Mouse (Mus musculus): ENCODE measurements at regions not wholly inside any gene's neighbourhood (a gene's known extent, or its start where the extent isn't known, plus 50 kb on each side); places are given as distances from the start of the nearest gene placed in this dataset.
A peak's percentile ranks its signal among the peaks of the same experiment; 100 is the strongest.

DNA sequence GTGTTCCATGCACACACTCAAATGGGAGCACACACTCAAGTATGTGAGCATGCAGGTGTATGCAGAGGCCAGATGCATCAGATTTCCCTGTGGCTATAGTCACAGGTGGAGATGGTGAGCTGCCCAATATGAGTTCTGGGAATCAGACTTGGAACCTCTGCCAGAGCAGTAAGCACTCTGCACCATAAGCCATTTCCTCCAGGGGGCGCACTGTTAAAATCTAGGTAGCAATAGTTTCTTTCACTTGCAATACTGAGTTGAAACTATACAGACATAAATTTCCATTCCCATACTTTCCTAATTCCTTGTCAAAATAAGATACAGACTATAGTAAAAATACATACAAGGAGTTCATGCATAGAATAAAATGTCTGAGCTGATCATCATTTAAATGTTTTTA lies 365.7 kb downstream of the Basp1 start:
- peak; percentile 63 for DNase-seq (ENCODE audit: low read depth, low spot score)
- H3K27ac ChIP-seq (ENCODE audit: insufficient read depth, low read depth, low read length, poor library complexity, severe bottlenecking), result no peak overlapping the region
- H3K9ac ChIP-seq (ENCODE audit: insufficient read depth, low read depth, low read length, poor library complexity, severe bottlenecking), result no peak overlapping the region
- TF ChIP-seq ZC3H11A (IDR thresholded peaks at IDR 0.05; ENCODE audit: borderline replicate concordance, low read depth, low read length) (0 out of 2 replicates have a peak, but pooled peaks have one; percentile 14), ZNF384 (IDR thresholded peaks at IDR 0.05; ENCODE audit: low read depth, low read length) (no peak)
- peaks cover 0 to 3% of the 10 kb centered on the region in 2 experiments; a peak in 1 of 4 replicates for H3K4me1 ChIP-seq (ENCODE audit: control insufficient read depth in 2 of 2, insufficient read depth in 2 of 2, low read length in 2 of 2, poor library complexity in 1 of 2)
- H3K36me3 ChIP-seq (ENCODE audit: control insufficient read depth, insufficient read depth, low read length, poor library complexity, severe bottlenecking), result peaks cover 2% of the 10 kb centered on the region
- H3K4me3 ChIP-seq (ENCODE audit: insufficient read depth in 1 of 2, low read depth in 1 of 2, low read length in 2 of 2, poor library complexity in 1 of 2, severe bottlenecking in 1 of 2), result no peak overlapping the region
- H3K9me3 ChIP-seq (ENCODE audit: control insufficient read depth, insufficient read depth, low read depth, low read length), result no peaks in the 10 kb centered on the region
- in situ Hi-C loops (cut with MboI; ENCODE audit: low sequenced_read_pairs in 2 of 2, unreplicated experiment in 2 of 2), result no loop called here

DNA sequence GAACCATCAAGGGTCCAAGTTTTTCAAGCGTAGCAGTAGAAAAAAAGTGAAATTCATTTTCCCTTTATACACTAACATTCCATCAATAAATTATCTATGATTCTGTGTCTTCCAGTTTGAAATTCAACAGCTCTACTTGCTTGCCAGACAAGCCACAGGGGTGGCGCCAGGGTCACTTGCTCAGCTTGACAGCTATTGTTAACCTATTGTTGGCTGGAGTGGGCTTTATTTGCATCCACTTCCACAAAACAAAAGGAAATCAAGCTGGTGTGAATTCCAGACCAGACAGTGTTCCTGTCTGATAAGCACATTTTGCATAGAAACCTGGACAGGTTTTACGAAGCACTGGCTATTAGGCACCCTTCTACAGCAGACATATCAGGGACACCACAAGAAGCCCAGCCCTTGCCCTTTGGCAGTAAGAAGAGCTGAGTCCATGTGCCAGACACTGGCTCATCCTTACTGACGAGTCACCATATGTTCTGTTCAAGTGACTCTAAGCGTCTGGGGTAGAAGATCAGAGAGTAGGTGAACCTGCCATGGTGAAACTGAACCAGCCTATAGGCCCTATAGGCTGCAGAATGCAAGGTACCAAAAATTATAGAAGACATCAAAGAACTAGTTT lies 366.9 kb downstream of the Basp1 start:
- peak; percentile 45 for DNase-seq (ENCODE audit: low read depth, low spot score)
- no peak overlapping the region for H3K9ac ChIP-seq (ENCODE audit: insufficient read depth, low read depth, low read length, poor library complexity, severe bottlenecking)
- H3K27ac ChIP-seq (ENCODE audit: insufficient read depth, low read depth, low read length, poor library complexity, severe bottlenecking), result peak overlapping the region; percentile 69; the same call in 1 of the 2 replicates
- H3K4me3 ChIP-seq (ENCODE audit: insufficient read depth in 1 of 2, low read depth in 1 of 2, low read length in 2 of 2, poor library complexity in 1 of 2, severe bottlenecking in 1 of 2), result no peak overlapping the region
- H3K36me3 ChIP-seq (ENCODE audit: control insufficient read depth, insufficient read depth, low read length, poor library complexity, severe bottlenecking), result peaks cover 2% of the 10 kb centered on the region
- TF ChIP-seq MAFK (IDR thresholded peaks at IDR 0.05; ENCODE audit: insufficient read depth, low read depth, low read length) (no peak), ZNF384 (IDR thresholded peaks at IDR 0.05; ENCODE audit: low read depth, low read length) (0 out of 2 replicates have a peak, but pooled peaks have one; percentile 34)
- in situ Hi-C loops (cut with MboI; ENCODE audit: low sequenced_read_pairs in 2 of 2, unreplicated experiment in 2 of 2), result no loop called here
- no peaks in the 10 kb centered on the region for H3K9me3 ChIP-seq (ENCODE audit: control insufficient read depth, insufficient read depth, low read depth, low read length)
- H3K4me1 ChIP-seq (ENCODE audit: control insufficient read depth in 2 of 2, insufficient read depth in 2 of 2, low read length in 2 of 2, poor library complexity in 1 of 2), result peaks cover 0 to 3% of the 10 kb centered on the region in 2 experiments; a peak in 1 of 4 replicates

DNA sequence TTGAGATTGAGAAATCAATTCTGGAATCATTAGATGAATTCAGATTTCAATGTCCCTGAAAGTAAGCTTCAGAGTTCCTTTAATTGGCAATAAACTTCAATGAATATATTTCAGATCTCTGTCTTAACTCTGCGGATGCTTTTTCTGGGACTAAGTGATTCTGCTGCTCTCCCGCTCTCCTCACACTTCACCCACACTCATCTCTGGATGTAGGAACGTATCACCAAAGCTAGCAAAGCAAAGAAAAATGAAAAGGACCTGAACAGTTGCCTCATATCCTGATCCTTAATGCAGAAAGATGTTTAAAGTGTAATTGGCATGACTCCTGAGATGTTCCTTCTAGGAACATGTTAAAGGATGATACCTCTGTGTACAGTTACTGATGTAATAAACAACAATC lies 377.3 kb downstream of the Basp1 start:
- in situ Hi-C loops (cut with MboI; ENCODE audit: low sequenced_read_pairs in 2 of 2, unreplicated experiment in 2 of 2), result no loop called here
- TF ChIP-seq CHD2 (IDR thresholded peaks at IDR 0.05; ENCODE audit: low read depth, low read length) (no peak), ZC3H11A (IDR thresholded peaks at IDR 0.05; ENCODE audit: borderline replicate concordance, low read depth, low read length) (no peak), ZNF384 (IDR thresholded peaks at IDR 0.05; ENCODE audit: low read depth, low read length) (no peak), MAFK (IDR thresholded peaks at IDR 0.05; ENCODE audit: insufficient read depth, low read depth, low read length) (no peak)
- Histone ChIP-seq H3K36me3 (ENCODE audit: control insufficient read depth, insufficient read depth, low read length, poor library complexity, severe bottlenecking) (no peaks in the 10 kb centered on the region), H3K9ac (ENCODE audit: insufficient read depth, low read depth, low read length, poor library complexity, severe bottlenecking) (no peak overlapping the region), H3K9me3 (ENCODE audit: control insufficient read depth, insufficient read depth, low read depth, low read length) (no peaks in the 10 kb centered on the region), H3K4me3 (ENCODE audit: insufficient read depth in 1 of 2, low read depth in 1 of 2, low read length in 2 of 2, poor library complexity in 1 of 2, severe bottlenecking in 1 of 2) (no peak overlapping the region), H3K27ac (ENCODE audit: insufficient read depth, low read depth, low read length, poor library complexity, severe bottlenecking) (no peak overlapping the region), H3K4me1 (ENCODE audit: control insufficient read depth in 2 of 2, insufficient read depth in 2 of 2, low read length in 2 of 2, poor library complexity in 1 of 2) (no peaks in the 10 kb centered on the region)
- DNase-seq (ENCODE audit: low read depth, low spot score), result no peak

DNA sequence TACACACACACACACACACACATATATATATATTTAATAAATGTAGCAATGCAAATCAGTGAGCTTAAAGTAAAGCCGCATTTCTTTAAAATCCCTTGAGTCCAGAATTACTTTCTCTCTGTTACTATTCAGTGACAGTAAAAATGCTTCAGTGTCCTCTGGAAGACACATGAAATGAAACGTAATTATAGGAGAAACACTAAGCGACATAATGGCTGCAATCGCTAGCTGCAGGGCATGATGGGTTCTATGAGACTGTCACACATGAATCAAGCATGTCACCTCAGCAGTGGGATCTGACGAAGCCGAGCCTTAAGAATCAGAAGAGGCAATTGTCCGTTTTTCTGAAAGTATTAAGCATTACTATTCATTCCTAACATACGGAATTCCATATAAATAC lies 385.7 kb downstream of the Basp1 start:
- Histone ChIP-seq H3K9me3 (ENCODE audit: control insufficient read depth, insufficient read depth, low read depth, low read length) (no peaks in the 10 kb centered on the region), H3K4me1 (ENCODE audit: control insufficient read depth in 2 of 2, insufficient read depth in 2 of 2, low read length in 2 of 2, poor library complexity in 1 of 2) (peaks cover 0 to 6% of the 10 kb centered on the region in 2 experiments; a peak in 1 of 4 replicates), H3K4me3 (ENCODE audit: insufficient read depth in 1 of 2, low read depth in 1 of 2, low read length in 2 of 2, poor library complexity in 1 of 2, severe bottlenecking in 1 of 2) (no peak overlapping the region), H3K9ac (ENCODE audit: insufficient read depth, low read depth, low read length, poor library complexity, severe bottlenecking) (no peak overlapping the region), H3K36me3 (ENCODE audit: control insufficient read depth, insufficient read depth, low read length, poor library complexity, severe bottlenecking) (no peaks in the 10 kb centered on the region), H3K27ac (ENCODE audit: insufficient read depth, low read depth, low read length, poor library complexity, severe bottlenecking) (no peak overlapping the region)
- TF ChIP-seq CHD2 (IDR thresholded peaks at IDR 0.05; ENCODE audit: low read depth, low read length) (no peak), HCFC1 (IDR thresholded peaks at IDR 0.05; ENCODE audit: borderline replicate concordance, insufficient read depth, low read length) (no peak), ZNF384 (IDR thresholded peaks at IDR 0.05; ENCODE audit: low read depth, low read length) (no peak), ZC3H11A (IDR thresholded peaks at IDR 0.05; ENCODE audit: borderline replicate concordance, low read depth, low read length) (no peak)
- in situ Hi-C loops (cut with MboI; ENCODE audit: low sequenced_read_pairs in 2 of 2, unreplicated experiment in 2 of 2), result no loop called here
- DNase-seq (ENCODE audit: low read depth, low spot score), result no peak

DNA sequence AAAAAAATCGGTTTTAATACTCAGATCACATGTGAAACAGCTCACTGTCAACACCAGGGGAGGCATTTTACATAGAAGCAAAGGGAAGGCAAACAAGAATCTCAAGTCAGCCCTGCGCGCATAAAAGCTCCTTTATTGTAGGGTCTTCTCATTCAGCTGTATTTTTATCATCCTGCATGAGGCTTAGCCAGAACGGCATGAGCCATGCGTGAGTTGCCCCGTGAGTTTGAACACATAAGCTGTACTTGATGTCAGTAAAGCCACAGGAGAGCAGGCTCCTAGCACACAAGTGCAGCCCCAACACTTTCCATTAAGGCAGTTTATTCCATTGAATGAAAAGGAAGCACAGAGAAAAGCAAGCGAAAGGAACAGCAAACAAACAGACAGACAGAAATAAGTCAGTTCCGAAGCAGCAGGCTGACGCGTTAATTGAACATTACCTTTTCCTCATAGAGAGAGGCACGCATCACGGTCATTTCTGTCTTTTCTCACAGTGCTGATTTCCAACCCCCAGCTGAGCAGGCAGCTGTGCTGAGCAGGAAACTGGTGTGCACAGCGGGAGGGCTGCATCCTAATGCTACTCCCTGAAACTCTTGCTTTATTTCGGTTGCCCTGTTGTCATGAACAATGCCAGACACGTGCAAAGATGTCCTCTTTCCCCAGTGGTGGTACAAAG lies 386.6 kb downstream of the Basp1 start:
- in situ Hi-C loops (cut with MboI; ENCODE audit: low sequenced_read_pairs in 2 of 2, unreplicated experiment in 2 of 2), result no loop called here

More for the DNA sequence above, 386.6 kb downstream of the Basp1 start:
- TF ChIP-seq CHD2 (IDR thresholded peaks at IDR 0.05; ENCODE audit: low read depth, low read length) (no peak), ZC3H11A (IDR thresholded peaks at IDR 0.05; ENCODE audit: borderline replicate concordance, low read depth, low read length) (no peak), ZNF384 (IDR thresholded peaks at IDR 0.05; ENCODE audit: low read depth, low read length) (no peak), HCFC1 (IDR thresholded peaks at IDR 0.05; ENCODE audit: borderline replicate concordance, insufficient read depth, low read length) (no peak), MAFK (IDR thresholded peaks at IDR 0.05; ENCODE audit: insufficient read depth, low read depth, low read length) (no peak)
- Histone ChIP-seq H3K4me1 (ENCODE audit: control insufficient read depth in 2 of 2, insufficient read depth in 2 of 2, low read length in 2 of 2, poor library complexity in 1 of 2) (peaks cover 0 to 6% of the 10 kb centered on the region in 2 experiments; a peak in 1 of 4 replicates), H3K4me3 (ENCODE audit: insufficient read depth in 1 of 2, low read depth in 1 of 2, low read length in 2 of 2, poor library complexity in 1 of 2, severe bottlenecking in 1 of 2) (no peak overlapping the region), H3K27ac (ENCODE audit: insufficient read depth, low read depth, low read length, poor library complexity, severe bottlenecking) (no peak overlapping the region), H3K9ac (ENCODE audit: insufficient read depth, low read depth, low read length, poor library complexity, severe bottlenecking) (no peak overlapping the region), H3K36me3 (ENCODE audit: control insufficient read depth, insufficient read depth, low read length, poor library complexity, severe bottlenecking) (no peaks in the 10 kb centered on the region), H3K9me3 (ENCODE audit: control insufficient read depth, insufficient read depth, low read depth, low read length) (no peaks in the 10 kb centered on the region)
- peak; percentile 43 for DNase-seq (ENCODE audit: low read depth, low spot score)
